Mouse (Mus musculus): Measurements from ENCODE around the gene Gm17416.

GRCm38 (mm10) chr2:152544691-152545090, 24.4 kb upstream of the Gm17416 start:
- TF ChIP-seq CTCF (IDR thresholded peaks at IDR 0.05; ENCODE audit: low read depth) = peak; percentile 59
- no peak for TF ChIP-seq EP300 (IDR thresholded peaks at IDR 0.05; ENCODE audit: low read depth)
